Mouse (Mus musculus) limb, embryonic 14.5 days (tissue): ENCODE measurements around the gene Tbrg1. TPM values are rescaled to one million over a fixed set of nuclear protein-coding genes. Genes with fewer than 3 reads are reported as not detected.
A peak's percentile ranks its signal among the peaks of the same experiment; 100 is the strongest.

ENCODE experiments used
- ATAC-seq: fragments of 200-750 bp; cut with Nextera tagmentation; 2 replicates; pipeline ENCODE4 v1.8.0; 2017; ENCODE audit warnings: low read depth, moderate number of reproducible peaks, moderate TSS enrichment; ENCODE audit not compliant: low FRiP score
- DNase-seq: peaks from one replicate; pipeline ENCODE4 v3.0.0-alpha.2; 2015; ENCODE audit warnings: low spot score
- H3K27ac ChIP-seq: fragments of 300-500 bp; sonication (generic); replicated peaks from 2 replicates; pipeline ENCODE4 v1.5.1; 2014; ENCODE audit warnings: low read depth, mild to moderate bottlenecking, low read length, moderate library complexity, mixed read lengths
- H3K27me3 ChIP-seq: fragments of 300-500 bp; sonication (generic); 2 replicates; pipeline ENCODE4 v1.6.1; 2014; ENCODE audit warnings: low read length, mixed read lengths; ENCODE audit not compliant: control insufficient read depth, insufficient read depth
- H3K36me3 ChIP-seq: fragments of 300-500 bp; sonication (generic); 2 replicates; pipeline ENCODE4 v1.6.1; 2014; ENCODE audit warnings: mild to moderate bottlenecking, low read length, moderate library complexity, mixed read lengths; ENCODE audit not compliant: control insufficient read depth, insufficient read depth
- H3K4me1 ChIP-seq: fragments of 300-500 bp; sonication (generic); 2 replicates; pipeline ENCODE4 v1.6.1; 2014; ENCODE audit warnings: antibody characterized with exemption, low read length, mixed read lengths; ENCODE audit not compliant: control insufficient read depth, insufficient read depth
- H3K4me2 ChIP-seq: fragments of 300-500 bp; sonication (generic); replicated peaks from 2 replicates; pipeline ENCODE4 v1.6.1; 2014; ENCODE audit warnings: low read depth, mild to moderate bottlenecking, low read length, moderate library complexity; ENCODE audit not compliant: severe bottlenecking
- H3K4me3 ChIP-seq: fragments of 300-500 bp; sonication (generic); replicated peaks from 2 replicates; pipeline ENCODE4 v1.5.1; 2014; ENCODE audit warnings: low read length
- H3K9ac ChIP-seq: fragments of 300-500 bp; sonication (generic); 2 replicates; pipeline ENCODE4 v1.6.1; 2014; ENCODE audit warnings: mild to moderate bottlenecking, low read depth, low read length, moderate library complexity; ENCODE audit not compliant: severe bottlenecking
- H3K9me3 ChIP-seq: fragments of 300-500 bp; sonication (generic); 2 replicates; pipeline ENCODE4 v1.6.1; 2016; ENCODE audit warnings: low read length; ENCODE audit not compliant: control insufficient read depth
- POLR2A ChIP-seq: fragments of 200-500 bp; IDR thresholded peaks from 2 replicates; pipeline ENCODE4 v1.8.0; 2012; ENCODE audit warnings: inconsistent platforms, mild to moderate bottlenecking, moderate library complexity, borderline replicate concordance; ENCODE audit not compliant: insufficient read depth, insufficient read length; ENCODE audit errors: extremely low read depth
- whole genome bisulfite sequencing: fragments of 180-500 bp; shearing (Covaris S2); extraction: QIAGEN DNeasy Blood & Tissue Kit; methylation state at CpG from one replicate; pipeline ENCODE4 v1.1.7; 2014; 5-methylcytosine and 5-hydroxymethylcytosine counted together
- polyA plus RNA-seq, 2 experiments: library from polyadenylated mRNA; depleted of rRNA in 1 of 2; stranded (reverse) in 1 of 2; unstranded in 1 of 2; fragments of >200 nt; fragmentation: Nextera tagmentation in 1 of 2; extraction: Ambion mirVana in 1 of 2; gene quantifications; 2 replicates each; pipeline versions ENCODE4 v1.2.1 to v1.2.3; 2012 to 2014

Gene Tbrg1
- polyA plus RNA-seq, 2 experiments = 122 to 211 TPM

DNA sequence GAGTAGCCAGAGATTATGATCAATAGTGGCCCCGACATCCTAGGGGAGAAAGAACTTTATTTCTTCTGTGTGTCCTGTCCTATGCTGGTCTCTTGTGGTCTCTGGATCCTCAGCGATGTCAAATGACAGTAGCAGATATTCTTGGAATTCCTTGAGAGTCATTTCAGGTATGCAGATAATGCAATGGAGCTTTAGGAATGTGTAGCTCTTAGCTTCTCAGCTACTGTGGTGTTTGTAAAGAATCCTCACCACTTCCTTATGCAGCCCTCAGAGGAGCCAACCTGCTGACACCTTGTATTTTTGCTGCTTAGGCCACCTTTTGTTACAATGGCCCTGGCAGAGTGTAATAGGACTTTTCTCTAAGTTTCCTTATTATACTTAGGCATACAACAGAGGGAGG is 7.5 kb upstream of the Tbrg1 start:
- Histone ChIP-seq H3K4me3 (no peak overlapping the region), H3K4me2 (no peak overlapping the region), H3K9ac (no peak overlapping the region), H3K27me3 (no peaks in the 10 kb centered on the region), H3K9me3 (no peaks in the 10 kb centered on the region), H3K27ac (no peak overlapping the region), H3K4me1 (0 out of 2 replicates have a peak, but pooled peaks cover 5% of the 10 kb centered on the region), H3K36me3 (no peaks in the 10 kb centered on the region)
- DNase-seq (no peak), ATAC-seq (no peak)
- no peak for TF ChIP-seq POLR2A
- WGBS = 89% methylated on average over 2 of the region's 2 CpGs

DNA sequence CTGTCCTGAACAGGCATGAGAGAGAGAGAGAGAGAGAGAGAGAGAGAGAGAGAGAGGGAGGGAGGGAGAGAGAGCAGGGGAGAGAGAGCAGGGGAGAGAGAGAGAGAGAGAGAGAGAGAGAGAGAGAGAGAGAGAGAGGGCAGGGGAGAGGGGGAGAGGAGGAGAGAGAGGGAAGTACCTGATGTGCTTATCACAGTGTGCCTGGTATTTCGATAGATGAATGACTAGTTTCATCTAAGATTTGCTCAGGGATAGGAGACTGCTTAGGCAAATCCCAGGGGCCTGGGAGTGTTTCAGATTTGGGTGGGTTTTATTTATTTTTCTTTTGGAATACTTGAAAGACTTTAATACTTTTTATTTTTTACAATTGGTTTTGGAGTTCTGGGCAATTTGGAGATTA is 6.1 kb upstream of the Tbrg1 start:
- no peaks in the 10 kb centered on the region for H3K9me3 ChIP-seq
- DNase-seq (no peak), ATAC-seq (no peak)
- H3K4me1 ChIP-seq = no peaks in the 10 kb centered on the region
- no peaks in the 10 kb centered on the region for H3K36me3 ChIP-seq
- WGBS = 68% methylated on average over 1 of the region's 1 CpGs
- H3K9ac ChIP-seq = no peak overlapping the region
- H3K4me3 ChIP-seq = no peak overlapping the region
- H3K27ac ChIP-seq = no peak overlapping the region
- TF ChIP-seq POLR2A = no peak
- H3K4me2 ChIP-seq = no peak overlapping the region
- H3K27me3 ChIP-seq = no peaks in the 10 kb centered on the region

DNA sequence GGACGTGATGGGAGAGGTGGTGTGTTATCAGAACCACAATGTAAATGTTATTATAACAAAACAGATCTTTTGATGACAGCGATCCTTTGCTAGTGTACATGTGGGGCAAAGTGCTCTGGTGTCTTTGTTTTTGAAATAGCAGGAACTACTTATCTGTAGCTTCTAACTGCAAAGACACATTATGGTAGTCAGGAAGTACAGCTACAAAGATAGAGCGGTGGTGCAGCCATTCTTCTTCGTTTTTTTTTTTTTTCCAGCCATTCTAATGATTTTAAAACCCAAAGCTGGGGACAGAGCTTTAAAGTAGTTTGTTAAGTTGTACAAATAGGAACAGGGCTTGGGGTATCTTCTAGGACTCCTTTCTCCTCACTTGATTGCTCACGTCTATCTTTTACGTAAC is 2.3 kb upstream of the Tbrg1 start:
- no peak for TF ChIP-seq POLR2A
- no peak for DNase-seq
- Histone ChIP-seq H3K27ac (no peak overlapping the region), H3K4me2 (no peak overlapping the region), H3K9ac (no peak overlapping the region), H3K4me1 (peaks cover 6% of the 10 kb centered on the region; the same call in 1 of the 2 replicates), H3K9me3 (no peaks in the 10 kb centered on the region), H3K27me3 (no peaks in the 10 kb centered on the region), H3K36me3 (peaks cover 4% of the 10 kb centered on the region), H3K4me3 (no peak overlapping the region)
- no peak for ATAC-seq
- 88% methylated on average over 6 of the region's 6 CpGs for WGBS

DNA sequence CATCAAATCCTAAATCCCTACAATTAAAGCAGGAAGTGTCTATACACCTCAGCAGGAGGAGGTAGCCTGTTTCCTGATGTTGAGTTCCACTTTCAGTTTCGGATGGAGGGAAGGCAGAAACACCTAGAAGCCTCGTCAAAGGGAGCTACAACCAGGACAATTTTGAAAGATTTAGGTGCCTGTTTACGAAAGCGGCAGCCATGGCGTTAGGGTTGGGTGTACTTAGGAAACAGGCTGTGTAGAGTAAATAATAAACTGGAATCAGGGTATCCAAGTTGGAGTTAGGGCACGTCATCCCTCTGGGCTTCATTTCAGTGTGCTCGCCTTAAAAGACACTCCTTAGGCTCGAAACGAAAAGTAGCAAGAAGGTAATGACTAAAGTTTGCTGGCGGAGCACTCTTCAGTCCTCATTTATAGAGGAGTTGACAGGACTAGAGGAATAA is 652 bp downstream of the Tbrg1 start:
- H3K9me3 ChIP-seq = no peaks in the 10 kb centered on the region
- peak overlapping the region; percentile 78 for H3K4me3 ChIP-seq
- peak overlapping the region; percentile 95 for H3K27ac ChIP-seq
- 1% methylated on average over 10 of the region's 10 CpGs for WGBS
- peak overlapping the region; percentile 65 for H3K4me2 ChIP-seq
- peaks cover 6% of the 10 kb centered on the region; the same call in 1 of the 2 replicates for H3K4me1 ChIP-seq
- peaks cover 28% of the 10 kb centered on the region for H3K36me3 ChIP-seq
- no peak for ATAC-seq
- TF ChIP-seq POLR2A = no peak
- peak overlapping the region; percentile 81 for H3K9ac ChIP-seq
- DNase-seq = no peak
- no peaks in the 10 kb centered on the region for H3K27me3 ChIP-seq

DNA sequence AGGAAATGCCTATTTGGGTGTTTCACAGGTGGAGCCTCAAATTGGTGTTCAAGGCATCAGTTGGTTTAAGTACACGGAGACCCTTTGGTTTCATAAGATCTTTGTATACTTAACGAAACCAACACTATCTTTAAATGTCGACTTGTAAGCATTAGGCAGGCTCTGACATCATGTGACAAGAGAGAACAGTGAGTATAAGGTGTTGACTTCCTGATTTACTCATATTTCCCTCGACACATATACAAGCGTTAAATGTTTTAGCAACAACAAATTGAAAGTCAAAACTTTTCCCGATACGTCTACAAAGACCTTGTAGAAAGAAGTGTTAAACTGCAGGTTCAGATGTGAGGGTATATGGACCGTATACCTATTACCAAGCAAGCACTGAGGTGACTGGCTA is 1.2 kb downstream of the Tbrg1 start:
- peaks cover 6% of the 10 kb centered on the region; the same call in 1 of the 2 replicates for H3K4me1 ChIP-seq
- peak overlapping the region; percentile 81 for H3K9ac ChIP-seq
- no peaks in the 10 kb centered on the region for H3K9me3 ChIP-seq
- DNase-seq (no peak), ATAC-seq (no peak)
- 54% methylated on average over 8 of the region's 8 CpGs for WGBS
- H3K4me3 ChIP-seq = peak overlapping the region; percentile 78
- H3K4me2 ChIP-seq = peak overlapping the region; percentile 65
- TF ChIP-seq POLR2A = no peak
- 0 out of 2 replicates have a peak overlapping the region, but pooled peaks have one; percentile 95 for H3K27ac ChIP-seq
- H3K36me3 ChIP-seq = peaks cover 33% of the 10 kb centered on the region
- no peaks in the 10 kb centered on the region for H3K27me3 ChIP-seq

DNA sequence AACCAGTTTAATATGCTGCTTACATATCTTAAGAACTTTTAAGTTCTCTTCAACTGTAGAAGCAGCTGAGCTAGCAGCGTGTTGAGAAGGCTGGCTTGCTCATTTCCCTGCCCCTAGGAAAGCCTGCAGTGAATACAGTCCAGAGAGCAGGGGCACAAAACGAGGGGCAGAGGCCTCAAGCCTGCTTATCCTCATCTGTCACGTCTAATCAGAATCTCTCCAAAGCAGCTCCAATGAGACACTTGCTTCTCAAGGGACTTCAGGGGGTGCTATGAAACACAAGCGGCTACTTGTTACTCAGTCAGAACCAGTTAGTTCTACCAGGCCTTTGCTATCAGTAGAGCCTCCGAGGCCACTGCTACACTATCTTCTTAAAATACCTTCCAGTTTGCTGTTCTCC is 3.3 kb downstream of the Tbrg1 start:
- H3K4me3 ChIP-seq = no peak overlapping the region
- ATAC-seq (no peak), DNase-seq (no peak)
- H3K4me1 ChIP-seq = peaks cover 6% of the 10 kb centered on the region; the same call in 1 of the 2 replicates
- H3K9me3 ChIP-seq = no peaks in the 10 kb centered on the region
- peaks cover 55% of the 10 kb centered on the region for H3K36me3 ChIP-seq
- no peaks in the 10 kb centered on the region for H3K27me3 ChIP-seq
- WGBS = 90% methylated on average over 5 of the region's 5 CpGs
- no peak overlapping the region for H3K9ac ChIP-seq
- TF ChIP-seq POLR2A = no peak
- H3K27ac ChIP-seq = no peak overlapping the region
- H3K4me2 ChIP-seq = no peak overlapping the region
